Mouse (Mus musculus) brain, embryonic 14.5 days (tissue): ENCODE measurements around the gene Fancc.

Experiments
- CTCF ChIP-seq: fragments of 200-500 bp; IDR thresholded peaks from 2 replicates; pipeline ENCODE4 v1.5.1; 2012; ENCODE audit warnings: inconsistent platforms, mild to moderate bottlenecking, moderate library complexity, borderline replicate concordance; ENCODE audit not compliant: insufficient read depth, insufficient read length; ENCODE audit errors: extremely low read depth
- POLR2A ChIP-seq: fragments of 200-500 bp; IDR thresholded peaks from 2 replicates; pipeline ENCODE4 v1.6.1; 2012; ENCODE audit warnings: mild to moderate bottlenecking, inconsistent platforms, borderline replicate concordance; ENCODE audit not compliant: poor library complexity, insufficient read depth, insufficient read length, severe bottlenecking; ENCODE audit errors: extremely low read depth

GRCm38 (mm10) chr13:63268776-63269175 lies 228.3 kb downstream of the Fancc start:
- no peak for TF ChIP-seq CTCF
- no peak for TF ChIP-seq POLR2A
